Mouse (Mus musculus) natural killer cell, adult 2 months (primary cell): ENCODE results near the gene Hsd11b2.

Experiments used
- DNase-seq, 2 experiments: peaks; one replicate each; pipeline ENCODE4 v3.0.0; 2022; ENCODE audit warnings: low spot score in 2 of 2

Hsd11b2 gene

GRCm38 (mm10) chr8:105522890-105523289, 4.3 kb downstream of the Hsd11b2 start:
- DNase-seq = no peak

DNA sequence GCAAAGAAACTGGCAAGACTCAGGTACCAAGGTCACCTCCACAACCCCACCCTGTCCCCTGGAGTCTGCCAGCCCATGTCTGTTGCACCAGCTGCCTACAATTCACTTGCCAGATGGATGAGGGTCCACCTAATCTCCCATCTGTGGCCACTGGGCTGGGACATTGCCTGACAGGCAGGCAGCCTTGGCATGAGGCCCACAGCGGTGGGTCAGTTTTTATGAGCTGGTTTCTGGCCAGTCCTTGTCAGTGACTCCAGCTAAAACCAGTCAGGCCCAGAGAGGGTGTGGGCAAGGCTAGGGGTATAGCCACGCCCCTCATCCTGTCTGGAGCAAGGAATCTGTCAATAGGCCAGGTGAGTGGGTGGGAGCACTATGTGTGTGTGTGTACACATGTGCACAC, 8.6 kb downstream of the Hsd11b2 start:
- no peak for DNase-seq

GRCm38 (mm10) chr8:105528206-105528605, 9.7 kb downstream of the Hsd11b2 start:
- no peak for DNase-seq

DNA sequence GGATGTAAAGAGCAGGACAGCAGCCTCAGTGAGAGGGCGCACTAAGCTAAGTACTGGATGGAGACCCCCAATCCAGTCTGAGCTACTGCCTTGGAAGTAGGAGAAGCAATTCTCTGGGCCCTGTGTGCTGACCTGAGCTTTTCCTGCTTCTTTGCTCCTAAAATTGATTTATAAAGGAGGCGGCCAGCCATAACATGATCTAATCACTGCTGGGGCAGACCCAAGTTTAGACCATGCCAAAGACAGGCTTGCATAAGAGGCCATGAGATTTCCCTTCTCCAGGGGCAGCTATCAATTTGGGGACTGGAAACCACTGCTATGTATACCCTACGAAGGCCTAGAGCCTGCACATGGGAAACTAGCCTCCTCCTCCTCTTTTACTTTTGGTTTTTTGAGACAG, 10.7 kb downstream of the Hsd11b2 start:
- DNase-seq = no peak

- DNase-seq = peak; percentile 25 to 40
Measured at GRCm38 (mm10) chr8:105531774-105532173, 13.2 kb downstream of the Hsd11b2 start.

DNA sequence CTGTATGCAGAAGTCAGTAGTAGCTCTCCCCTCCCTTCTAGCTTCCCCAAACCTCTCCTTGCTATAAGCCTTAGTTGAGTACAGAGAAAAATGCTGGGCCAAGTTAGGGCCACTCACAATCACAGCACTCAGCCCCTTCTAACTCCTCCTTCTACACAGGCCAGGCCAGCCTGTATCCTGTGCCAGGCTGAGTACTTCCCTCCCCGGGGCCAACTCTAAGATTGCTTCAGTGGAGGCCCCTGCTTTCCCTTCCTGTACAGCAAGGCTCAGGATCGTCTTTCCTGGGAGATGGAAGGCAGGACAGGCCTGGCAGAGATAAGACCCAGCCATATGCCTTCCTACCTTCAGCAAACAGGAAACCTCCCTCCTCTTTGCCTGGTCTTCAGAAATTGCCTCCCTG, 14.9 kb downstream of the Hsd11b2 start:
- no peak for DNase-seq

GRCm38 (mm10) chr8:105533892-105534329, 15.4 kb downstream of the Hsd11b2 start:
- DNase-seq = peak; percentile 30 to 67

DNA sequence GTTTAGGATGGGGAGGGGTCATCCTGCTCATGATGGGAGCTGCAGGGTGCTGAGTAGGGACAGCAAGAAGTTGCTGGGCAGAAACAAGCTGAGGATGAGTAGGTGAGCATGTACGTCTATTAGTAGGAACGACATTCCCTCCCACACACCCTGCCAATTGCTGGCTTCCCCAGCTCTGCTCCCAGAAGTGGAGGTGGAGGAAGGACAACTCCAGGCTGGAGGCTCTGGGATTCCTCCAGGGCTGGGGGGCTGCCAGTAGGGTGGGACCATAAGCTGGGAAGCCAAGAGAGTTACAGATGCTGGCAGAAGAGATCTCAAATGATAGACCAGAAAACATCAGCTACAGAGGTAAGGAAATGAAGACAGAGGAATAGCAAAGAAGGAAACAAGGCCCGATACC, 18.0 kb downstream of the Hsd11b2 start:
- no peak for DNase-seq

GRCm38 (mm10) chr8:105537011-105537677, 18.6 kb downstream of the Hsd11b2 start:
- peak; percentile 23 to 55 for DNase-seq

GRCm38 (mm10) chr8:105538940-105539339, 20.4 kb downstream of the Hsd11b2 start:
- peak in 1 of 2 experiments; percentile 16 for DNase-seq

DNA sequence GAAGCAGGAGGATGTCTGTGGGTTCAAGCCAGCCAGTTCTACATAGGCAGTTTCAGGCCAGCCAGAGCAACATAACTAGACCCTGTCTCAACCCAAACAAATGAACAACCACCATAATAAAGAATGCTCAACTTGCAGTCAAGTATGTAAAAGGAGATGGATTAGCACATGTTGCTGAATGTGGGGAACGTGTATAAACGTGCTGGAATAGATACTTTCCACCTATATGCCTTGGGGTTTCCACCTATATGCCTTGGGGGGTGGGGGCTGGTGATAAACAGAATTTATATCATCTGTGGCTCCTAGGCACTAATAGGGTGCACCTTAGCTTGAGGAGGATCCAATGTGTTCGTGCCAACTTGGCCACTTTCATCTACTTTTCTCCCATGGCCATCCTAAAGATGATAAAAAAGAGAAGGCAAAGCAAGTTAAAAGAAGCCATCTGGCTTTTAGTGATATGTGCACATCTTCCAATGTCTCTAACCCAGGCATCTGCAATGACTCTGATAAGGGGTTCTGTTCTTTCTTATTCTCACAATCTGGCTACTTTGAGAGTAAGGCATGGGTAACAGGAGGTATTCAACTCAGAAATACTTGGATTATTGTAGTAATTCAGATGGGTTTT, 23.6 kb downstream of the Hsd11b2 start:
- DNase-seq = no peak

DNA sequence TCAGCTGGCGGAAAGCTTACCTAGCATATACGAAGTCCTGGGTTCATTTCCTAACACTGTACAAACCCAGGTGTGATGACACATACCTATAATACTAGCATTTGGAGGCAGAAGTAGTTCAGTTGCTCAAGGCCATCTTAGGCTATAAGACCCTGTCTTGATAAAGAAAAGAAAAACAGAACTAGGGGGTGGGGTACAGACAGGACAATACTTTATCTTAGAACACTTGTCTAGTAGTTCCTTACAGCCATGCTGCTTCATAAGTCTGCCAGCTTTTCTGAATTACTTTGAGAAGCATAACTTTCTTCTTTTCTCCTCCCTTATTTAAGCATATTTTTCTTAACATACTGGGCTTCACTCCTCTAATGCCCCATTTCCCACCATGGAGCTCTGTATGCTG, 24.3 kb downstream of the Hsd11b2 start:
- DNase-seq = no peak

- no peak for DNase-seq
Measured at GRCm38 (mm10) chr8:105543703-105544102, 25.1 kb downstream of the Hsd11b2 start.

- no peak for DNase-seq
Measured at GRCm38 (mm10) chr8:105544544-105545205, 26.1 kb downstream of the Hsd11b2 start.

GRCm38 (mm10) chr8:105545249-105545648, 26.7 kb downstream of the Hsd11b2 start:
- DNase-seq = no peak

DNA sequence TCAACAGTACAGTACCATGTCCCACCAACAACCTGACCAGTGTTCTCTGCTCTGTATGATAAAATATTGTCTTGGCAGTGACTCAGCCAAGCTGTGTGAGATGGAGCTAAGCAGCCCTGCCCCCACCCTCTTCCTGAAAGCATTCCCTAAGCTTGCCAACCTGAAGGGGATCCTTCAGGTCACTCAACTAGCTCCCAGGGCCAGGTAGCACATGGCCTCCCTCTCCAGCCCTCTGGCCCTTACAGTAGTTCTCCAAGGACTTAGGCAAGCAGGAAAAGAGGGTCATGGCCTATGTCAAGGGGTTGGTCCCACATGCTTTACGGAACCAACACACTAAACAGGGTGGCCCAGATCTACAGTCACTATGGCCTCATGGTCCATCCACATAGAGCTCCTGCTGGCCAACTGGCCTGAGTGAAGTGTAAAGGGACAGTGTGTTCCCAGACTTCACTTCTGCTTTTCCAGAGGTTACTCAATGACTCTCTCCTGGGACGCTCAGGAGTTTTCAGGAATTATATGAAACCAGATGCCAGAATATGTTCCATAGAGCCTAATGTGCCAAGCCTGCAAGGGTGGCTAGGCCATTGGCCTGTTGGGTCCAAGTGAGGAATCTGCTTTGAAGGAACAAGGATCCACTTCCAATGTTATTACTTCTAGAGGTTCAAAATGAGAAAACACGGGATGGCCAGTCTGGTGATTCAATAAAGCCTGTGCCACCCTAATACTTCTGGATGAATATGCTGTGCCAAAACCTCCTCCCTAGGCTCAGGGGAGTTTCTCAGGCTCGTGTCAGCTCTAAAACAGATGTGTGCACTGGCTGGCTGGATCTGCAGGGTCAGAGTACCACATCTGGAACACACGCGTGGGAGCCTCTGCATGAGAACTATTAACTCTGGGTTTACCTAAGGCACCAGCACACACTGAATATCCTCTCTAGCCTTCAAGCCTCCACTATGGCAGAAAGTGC, 28.1 kb downstream of the Hsd11b2 start:
- DNase-seq = no peak

DNA sequence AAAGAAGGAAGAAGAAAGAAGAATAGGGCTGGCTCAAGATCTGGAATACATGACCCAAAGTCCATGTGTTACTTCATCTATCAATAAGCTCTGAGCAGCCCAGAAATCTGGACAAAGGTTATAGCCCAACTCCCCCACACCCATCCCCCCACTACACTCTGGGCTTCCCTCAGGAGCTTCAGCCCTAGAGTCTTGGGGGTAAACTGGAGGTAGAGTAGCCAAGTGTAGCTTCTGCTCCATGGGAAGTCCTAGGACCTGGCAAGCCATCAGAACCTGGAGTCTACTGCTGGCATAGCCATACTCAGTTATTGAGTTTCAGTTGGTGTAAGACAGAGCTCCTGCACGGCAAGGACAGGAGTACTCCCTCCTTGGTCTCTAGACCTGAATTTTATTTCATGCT, 31.0 kb downstream of the Hsd11b2 start:
- DNase-seq = no peak

DNA sequence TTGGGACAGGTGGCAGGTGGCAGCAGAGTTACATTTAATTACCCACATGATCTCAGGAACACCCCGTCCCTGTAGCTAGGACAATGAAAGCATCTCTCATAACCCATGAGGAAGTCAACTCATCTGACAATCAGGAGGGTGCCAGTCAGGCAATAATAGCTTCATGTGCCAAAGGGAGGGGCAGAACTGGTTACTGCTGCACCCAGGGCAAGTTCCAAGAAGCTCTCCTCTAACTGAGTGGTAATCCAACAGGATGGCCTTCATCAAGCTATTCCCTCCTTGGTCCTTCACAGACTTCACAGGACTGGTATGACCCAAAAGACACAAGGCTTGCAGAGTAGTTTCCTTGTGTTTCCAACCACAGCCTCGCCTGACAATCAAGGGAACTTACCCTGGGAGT, 31.5 kb downstream of the Hsd11b2 start:
- no peak for DNase-seq

DNA sequence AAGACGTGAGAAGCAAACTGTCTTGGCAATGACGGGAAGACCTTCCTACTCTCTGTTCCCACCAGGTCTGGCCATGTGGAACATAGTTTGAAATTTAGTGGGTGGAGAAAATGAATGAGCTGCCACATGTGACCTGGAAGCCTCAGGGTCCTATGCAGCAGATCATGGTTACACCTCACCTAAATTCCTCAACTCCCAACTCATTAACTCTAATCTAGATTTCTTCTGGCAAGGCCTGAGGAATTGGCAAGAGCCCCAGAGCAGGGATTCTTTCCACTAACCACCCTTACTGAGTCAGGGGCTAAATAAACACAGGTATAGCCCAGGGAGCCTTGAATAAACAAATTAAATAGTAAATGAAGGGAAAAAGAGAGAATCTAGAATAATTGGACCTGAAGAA, 33.5 kb downstream of the Hsd11b2 start:
- no peak for DNase-seq

DNA sequence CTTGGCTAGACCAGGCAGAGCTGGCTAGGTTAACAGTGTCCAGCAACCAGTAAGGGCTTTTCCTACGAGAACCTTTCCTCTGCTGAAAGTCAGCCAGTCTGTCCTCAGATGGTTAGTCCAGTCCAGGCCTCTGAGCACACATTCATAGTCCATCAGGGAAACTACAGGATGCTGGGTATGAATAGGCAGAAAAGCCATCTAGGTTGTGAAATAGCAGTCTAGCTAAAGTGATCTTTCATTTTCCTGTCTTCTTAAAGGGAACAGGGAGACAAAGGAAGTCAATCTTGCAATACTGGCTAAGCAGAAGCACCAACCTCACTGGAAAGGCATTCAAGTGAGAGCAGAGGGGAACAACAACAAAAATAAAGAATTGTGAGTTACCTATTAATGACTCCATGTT, 34.3 kb downstream of the Hsd11b2 start:
- DNase-seq = no peak

GRCm38 (mm10) chr8:105554087-105554486, 35.5 kb downstream of the Hsd11b2 start:
- peak; percentile 32 to 57 for DNase-seq

GRCm38 (mm10) chr8:105555230-105555629, 36.7 kb downstream of the Hsd11b2 start:
- no peak for DNase-seq
